Mouse (Mus musculus): ENCODE data around the gene Kctd13.

- TF ChIP-seq GATA1 (IDR thresholded peaks at IDR 0.05; ENCODE audit: borderline replicate concordance, low read length) (no peak), CTCF (IDR thresholded peaks at IDR 0.05; ENCODE audit: low read depth, low read length) (no peak), POLR2AphosphoS5 (IDR thresholded peaks at IDR 0.05; ENCODE audit: insufficient replicate concordance, low read depth, low read length) (no peak), TAL1 (conservative IDR thresholded peaks at IDR 0.05; ENCODE audit: low read depth, low read length) (no peak)
Observed at GRCm38 (mm10) chr7:126896912-126897311, 31.8 kb upstream of the Kctd13 start.

Measured in G1E (cell line).